Mouse (Mus musculus) mammary gland, adult 2 months (tissue): ENCODE measurements around the gene Sult6b2. TPM values are rescaled to one million over a fixed set of nuclear protein-coding genes. Genes with fewer than 3 reads are reported as not detected.

Experiments
- polyA plus RNA-seq: library from polyadenylated mRNA; depleted of rRNA; stranded (reverse); fragments of >200 nt; gene quantifications from 2 replicates; pipeline ENCODE4 v1.2.3, GENCODE M21; 2012; ENCODE audit warnings: low replicate concordance; rRNA removed

The Sult6b2 gene
- polyA plus RNA-seq = not detected in 2 replicates

DNA sequence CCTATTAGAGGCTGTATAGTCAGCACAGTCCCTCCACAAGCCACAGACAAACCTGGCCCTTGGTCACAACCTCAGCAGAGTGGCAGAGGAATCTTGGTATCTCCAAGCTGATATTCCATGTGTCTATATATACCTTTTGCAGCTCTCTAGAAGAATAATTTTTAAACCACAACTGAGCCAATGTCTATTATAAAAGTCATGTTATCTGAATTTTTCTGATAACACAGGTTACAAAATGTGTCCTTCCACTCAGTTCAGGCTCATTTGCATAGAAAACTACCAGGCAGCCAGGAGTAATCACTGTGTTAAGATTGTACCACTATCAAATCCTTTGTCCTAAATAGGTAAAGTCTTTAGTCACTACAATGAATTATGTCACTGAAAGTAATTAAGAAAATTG is at the start of gene Sult6b2:
Gene Sult6b2 (minus strand): TSS at position 101 of the 400 bp plus-strand sequence.

DNA sequence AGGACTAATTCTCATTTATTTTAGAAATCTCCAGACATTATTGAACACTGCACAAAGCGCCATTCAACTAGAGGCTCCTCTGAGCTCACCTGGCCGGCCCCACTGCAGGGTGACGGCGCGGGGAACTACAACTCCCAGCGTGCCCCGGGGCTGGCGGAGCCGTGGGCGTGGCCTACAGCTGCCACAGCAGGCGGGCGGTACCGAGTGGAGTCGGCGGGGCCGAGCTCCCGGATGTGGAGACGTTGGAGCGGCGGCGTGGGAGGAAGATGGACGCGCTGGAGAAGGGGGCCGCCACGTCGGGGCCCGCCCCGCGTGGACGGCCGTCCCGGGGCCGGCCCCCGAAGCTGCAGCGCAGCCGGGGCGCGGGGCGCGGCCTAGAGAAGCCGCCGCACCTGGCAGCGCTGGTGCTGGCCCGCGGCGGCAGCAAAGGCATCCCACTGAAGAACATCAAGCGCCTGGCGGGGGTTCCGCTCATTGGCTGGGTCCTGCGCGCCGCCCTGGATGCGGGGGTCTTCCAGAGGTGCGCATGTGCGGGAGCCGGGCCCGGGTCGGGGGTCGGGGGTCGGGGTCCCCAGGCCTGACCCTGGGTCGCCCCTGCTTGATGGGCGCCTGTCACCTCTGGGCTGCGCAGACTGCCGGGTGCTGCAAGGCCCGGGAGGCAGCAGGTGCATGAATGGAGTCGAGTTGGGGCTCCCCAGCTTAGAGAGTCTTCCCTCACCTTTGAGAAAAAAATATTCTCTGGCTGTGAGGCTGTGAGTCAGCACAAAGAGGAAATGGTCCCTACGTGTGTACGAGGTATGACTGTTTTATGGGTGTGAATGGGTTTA is 47.6 kb downstream of the Sult6b2 start, which contains the start of gene Cmas:
Gene Cmas (plus strand): TSS at position 180 of the 827 bp plus-strand sequence.

Other genes starting within 250 kb of the Sult6b2 start
- 16.7 and 22.0 TPM in 2 replicates for gene Kcnj8, start 232.9 kb downstream of the Sult6b2 start, polyA plus RNA-seq
- 5.2 and 17.4 TPM in 2 replicates for gene Abcc9, start 102.2 kb downstream of the Sult6b2 start, polyA plus RNA-seq
- gene Cmas, start 47.8 kb downstream of the Sult6b2 start, polyA plus RNA-seq = 9.1 and 9.6 TPM in 2 replicates
- gene St8sia1, start 159.9 kb upstream of the Sult6b2 start, polyA plus RNA-seq = 1.4 and 2.0 TPM in 2 replicates